Mouse (Mus musculus) frontal cortex, postnatal 25 days (tissue): ENCODE data around the gene Gm20850.
"Not testable (repeated sequence)": the region's sequence is repeated elsewhere in the genome, so short reads cannot be mapped to it uniquely, and the experiment has no call there.

ENCODE experiments used
- DNase-seq, 2 experiments: peaks; one replicate each; pipeline ENCODE4 v3.0.0; 2022; ENCODE audit warnings: low spot score in 2 of 2

Gm20850 gene

GRCm38 (mm10) chrY:75715022-75715421 is at the start of gene Gm20850:
Gene Gm20850 (plus strand): TSS chrY:75715322.
- DNase-seq, result not testable (repeated sequence)
